Mouse (Mus musculus) liver, embryonic 14.5 days (tissue): Measurements from ENCODE around the gene Folr1. TPM values are rescaled to one million over a fixed set of nuclear protein-coding genes. Genes with fewer than 3 reads are reported as not detected.

Experiments
- ATAC-seq: fragments of 200-750 bp; cut with Nextera tagmentation; 2 replicates; pipeline ENCODE4 v1.8.0; 2017; ENCODE audit warnings: moderate number of reproducible peaks, mild to moderate bottlenecking, moderate library complexity; ENCODE audit not compliant: insufficient read depth
- DNase-seq, 3 experiments: peaks; one replicate each; pipeline ENCODE4 v3.0.0-alpha.2; 2012 to 2013; ENCODE audit warnings: low read depth in 3 of 3, low spot score in 3 of 3
- H3K27ac ChIP-seq: fragments of 300-500 bp; sonication (generic); 2 replicates; pipeline ENCODE4 v1.5.1; 2014; ENCODE audit warnings: moderate library complexity, mild to moderate bottlenecking, control low read depth, inconsistent platforms
- H3K27me3 ChIP-seq: fragments of 300-500 bp; sonication (generic); 2 replicates; pipeline ENCODE4 v1.6.1; 2014; ENCODE audit warnings: mild to moderate bottlenecking, low read length, moderate library complexity; ENCODE audit not compliant: control insufficient read depth, insufficient read depth
- H3K36me3 ChIP-seq: fragments of 300-500 bp; sonication (generic); replicated peaks from 2 replicates; pipeline ENCODE4 v1.6.1; 2014; ENCODE audit warnings: low read depth; ENCODE audit not compliant: control insufficient read depth, insufficient read depth
- H3K4me1 ChIP-seq, 2 experiments: fragments of 200-500 bp in 1 of 2; fragments of 300-500 bp in 1 of 2; sonication (generic) in 1 of 2; replicated peaks; 2 replicates each; pipeline ENCODE4 v1.6.1; 2012 to 2014; ENCODE audit warnings: antibody characterized with exemption in 1 of 2, inconsistent platforms in 1 of 2, low read length in 1 of 2; ENCODE audit not compliant: control insufficient read depth in 2 of 2, insufficient read depth in 2 of 2
- H3K4me2 ChIP-seq: fragments of 300-500 bp; sonication (generic); 2 replicates; pipeline ENCODE4 v1.6.1; 2014; ENCODE audit warnings: low read depth, mild to moderate bottlenecking, control low read depth, moderate library complexity
- H3K4me3 ChIP-seq, 2 experiments: fragments of 200-500 bp in 1 of 2; fragments of 300-500 bp in 1 of 2; sonication (generic) in 1 of 2; 2 replicates each; pipeline ENCODE4 v1.5.1; 2012 to 2014; ENCODE audit warnings: low read depth in 2 of 2, low read length in 2 of 2, mild to moderate bottlenecking in 2 of 2, control low read depth in 1 of 2, inconsistent platforms in 1 of 2, moderate library complexity in 1 of 2; ENCODE audit not compliant: insufficient read depth in 1 of 2
- H3K9ac ChIP-seq: fragments of 300-500 bp; sonication (generic); replicated peaks from 2 replicates; pipeline ENCODE4 v1.6.1; 2014; ENCODE audit warnings: mild to moderate bottlenecking, control low read depth, moderate library complexity
- H3K9me3 ChIP-seq: fragments of 300-500 bp; sonication (generic); 2 replicates; pipeline ENCODE4 v1.6.1; 2016; ENCODE audit warnings: low read length, mixed read lengths; ENCODE audit not compliant: control insufficient read depth
- CTCF ChIP-seq: IDR thresholded peaks from 2 replicates; pipeline ENCODE4 v1.5.1; 2016; ENCODE audit warnings: antibody characterized with exemption, low read depth, control low read depth
- EP300 ChIP-seq: IDR thresholded peaks from 2 replicates; pipeline ENCODE4 v1.6.1; 2016; ENCODE audit warnings: antibody characterized with exemption, low read depth
- WGBS: fragments of 180-500 bp; shearing (Covaris S2); extraction: QIAGEN DNeasy Blood & Tissue Kit; methylation state at CpG from one replicate; pipeline ENCODE4 v1.1.7; 2014; ENCODE audit not compliant: insufficient replicate concordance; 5-methylcytosine and 5-hydroxymethylcytosine counted together
- microRNA-seq: library from miRNA; unstranded; fragments of <30 nt; microRNA quantifications from one replicate; pipeline ENCODE4, GENCODE M21; 2016
- polyA plus RNA-seq, 2 experiments: library from polyadenylated mRNA; depleted of rRNA in 1 of 2; stranded (reverse) in 1 of 2; unstranded in 1 of 2; fragments of >200 nt; fragmentation: Nextera tagmentation in 1 of 2; extraction: Ambion mirVana in 1 of 2; gene quantifications; 2 replicates each; pipeline versions ENCODE4 v1.2.1 to v1.2.3; 2012 to 2014

The Folr1 gene
- polyA plus RNA-seq, 2 experiments, result 0.33 TPM; not detected in 1

DNA sequence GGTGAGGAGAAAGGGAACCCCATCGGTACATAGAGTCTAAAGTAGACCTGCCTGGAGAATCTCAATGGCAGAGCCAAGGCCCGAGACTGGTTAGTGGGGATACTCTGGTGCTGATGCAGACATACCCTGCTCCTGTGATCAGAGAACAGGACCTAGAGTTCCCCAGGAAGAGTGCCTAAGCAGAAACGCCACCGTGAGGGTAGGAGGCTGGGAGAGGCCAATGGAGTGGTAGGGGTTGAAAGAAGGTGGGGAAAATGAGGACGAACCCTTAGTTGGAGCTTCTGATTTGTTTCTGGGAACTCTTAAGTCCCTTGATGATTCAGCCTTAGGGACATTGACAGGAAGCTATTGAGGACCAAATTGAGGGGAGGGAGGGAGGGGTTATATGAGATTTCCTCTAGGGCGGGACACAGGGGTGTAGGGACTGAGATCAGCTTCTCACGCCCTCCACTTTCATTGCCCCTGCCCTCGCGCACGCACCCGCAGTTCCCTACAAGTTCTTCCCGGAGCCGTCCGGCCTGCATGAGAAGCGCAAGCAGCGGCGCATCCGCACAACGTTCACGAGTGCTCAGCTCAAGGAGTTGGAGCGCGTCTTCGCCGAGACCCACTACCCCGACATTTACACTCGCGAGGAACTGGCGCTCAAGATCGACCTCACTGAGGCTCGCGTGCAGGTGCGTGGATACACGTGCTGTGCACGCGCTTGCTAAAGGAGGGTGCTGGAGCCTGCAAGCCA, 50.1 kb downstream of the Folr1 start:
- Histone ChIP-seq H3K9ac (no peak overlapping the region), H3K4me1 (no peaks in the 10 kb centered on the region), H3K4me2 (no peak overlapping the region), H3K4me3 (no peak overlapping the region), H3K27ac (no peak overlapping the region), H3K27me3 (peaks cover 68% of the 10 kb centered on the region), H3K9me3 (no peaks in the 10 kb centered on the region), H3K36me3 (no peaks in the 10 kb centered on the region)
- no peak for DNase-seq
- ATAC-seq, result no peak
- 3% methylated on average over 35 of the region's 35 CpGs for WGBS
- no peak for TF ChIP-seq CTCF
- no peak for TF ChIP-seq EP300

- Histone ChIP-seq H3K27me3 (peaks cover 62% of the 10 kb centered on the region), H3K9ac (no peak within 1 kb of the TSS), H3K9me3 (no peaks in the 10 kb centered on the region), H3K4me1 (no peaks in the 10 kb centered on the region), H3K4me2 (peak within 1 kb of the TSS; percentile 24), H3K4me3 (no peak within 1 kb of the TSS), H3K27ac (no peak within 1 kb of the TSS), H3K36me3 (no peaks in the 10 kb centered on the region)
- no peak for TF ChIP-seq EP300
- no peak for TF ChIP-seq CTCF
- DNase-seq (no peak), ATAC-seq (no peak)
- WGBS, result 2% methylated on average over 35 of the region's 45 CpGs
These were observed 52.7 kb downstream of the Folr1 start, which contains the start of gene Phox2a for GRCm38 (mm10) chr7:101817861-101818401. Phox2a (plus strand) TSS chr7:101818313.

Small RNAs within 50 kb of the gene (microRNA-seq; reads per million reads assigned to microRNA genes)
- gene Gm22655, result not detected

Other genes starting within 250 kb of the Folr1 start
- 4.1 and 8.3 TPM in 2 replicates for gene Clpb, start 207.2 kb downstream of the Folr1 start, polyA plus RNA-seq (2012; rRNA removed)
- gene Clpb, start 207.2 kb downstream of the Folr1 start, polyA plus RNA-seq (2014; fragmentation: Nextera tagmentation; extraction: Ambion mirVana), result 18.7 and 20.6 TPM in 2 replicates
- 0.03 TPM in 1 of 2 replicates, not detected in the other for gene Phox2a, start 52.5 kb downstream of the Folr1 start, polyA plus RNA-seq (2012; rRNA removed)
- gene Phox2a, start 52.5 kb downstream of the Folr1 start, polyA plus RNA-seq (2014; fragmentation: Nextera tagmentation; extraction: Ambion mirVana), result not detected in 2 replicates
- 4.4 and 6.8 TPM in 2 replicates for gene Inppl1, start 32.6 kb downstream of the Folr1 start, polyA plus RNA-seq (2012; rRNA removed)
- 0.69 and 2.0 TPM in 2 replicates for gene Inppl1, start 32.6 kb downstream of the Folr1 start, polyA plus RNA-seq (2014; fragmentation: Nextera tagmentation; extraction: Ambion mirVana)
- 7.4 and 8.0 TPM in 2 replicates for gene Folr2, start 13.6 kb downstream of the Folr1 start, polyA plus RNA-seq (2012; rRNA removed)
- gene Folr2, start 13.6 kb downstream of the Folr1 start, polyA plus RNA-seq (2014; fragmentation: Nextera tagmentation; extraction: Ambion mirVana), result 4.2 and 6.5 TPM in 2 replicates
- gene Anapc15, start 7.1 kb downstream of the Folr1 start, polyA plus RNA-seq (2012; rRNA removed), result 25.6 and 54.6 TPM in 2 replicates
- gene Anapc15, start 7.1 kb downstream of the Folr1 start, polyA plus RNA-seq (2014; fragmentation: Nextera tagmentation; extraction: Ambion mirVana), result 51.9 and 52.0 TPM in 2 replicates
- gene Lamtor1, start 35.1 kb upstream of the Folr1 start, polyA plus RNA-seq (2012; rRNA removed), result 61.7 and 74.8 TPM in 2 replicates
- gene Lamtor1, start 35.1 kb upstream of the Folr1 start, polyA plus RNA-seq (2014; fragmentation: Nextera tagmentation; extraction: Ambion mirVana), result 63.3 and 67.8 TPM in 2 replicates
- gene Tomt, start 35.6 kb upstream of the Folr1 start, polyA plus RNA-seq (2012; rRNA removed), result 0.05 and 0.08 TPM in 2 replicates
- 0.09 and 0.13 TPM in 2 replicates for gene Tomt, start 35.6 kb upstream of the Folr1 start, polyA plus RNA-seq (2014; fragmentation: Nextera tagmentation; extraction: Ambion mirVana)
- gene Lrrc51, start 63.1 kb upstream of the Folr1 start, polyA plus RNA-seq (2012; rRNA removed), result 1.3 and 1.4 TPM in 2 replicates
- 1.8 and 2.1 TPM in 2 replicates for gene Lrrc51, start 63.1 kb upstream of the Folr1 start, polyA plus RNA-seq (2014; fragmentation: Nextera tagmentation; extraction: Ambion mirVana)
- 27.4 and 28.6 TPM in 2 replicates for gene Numa1, start 63.3 kb upstream of the Folr1 start, polyA plus RNA-seq (2012; rRNA removed)
- 36.2 and 41.3 TPM in 2 replicates for gene Numa1, start 63.3 kb upstream of the Folr1 start, polyA plus RNA-seq (2014; fragmentation: Nextera tagmentation; extraction: Ambion mirVana)
- gene Il18bp, start 147.9 kb upstream of the Folr1 start, polyA plus RNA-seq (2012; rRNA removed), result 12.7 and 14.8 TPM in 2 replicates
- 15.0 and 15.9 TPM in 2 replicates for gene Il18bp, start 147.9 kb upstream of the Folr1 start, polyA plus RNA-seq (2014; fragmentation: Nextera tagmentation; extraction: Ambion mirVana)
- 10.9 and 16.9 TPM in 2 replicates for gene Rnf121, start 194.7 kb upstream of the Folr1 start, polyA plus RNA-seq (2012; rRNA removed)
- 10.0 and 10.5 TPM in 2 replicates for gene Rnf121, start 194.7 kb upstream of the Folr1 start, polyA plus RNA-seq (2014; fragmentation: Nextera tagmentation; extraction: Ambion mirVana)
- gene Xndc1, start 194.7 kb upstream of the Folr1 start, polyA plus RNA-seq (2012; rRNA removed), result 14.7 and 16.0 TPM in 2 replicates
- gene Xndc1, start 194.7 kb upstream of the Folr1 start, polyA plus RNA-seq (2014; fragmentation: Nextera tagmentation; extraction: Ambion mirVana), result 5.4 and 6.3 TPM in 2 replicates
- 1.1 and 1.5 TPM in 2 replicates for gene Xntrpc, start 194.9 kb upstream of the Folr1 start, polyA plus RNA-seq (2012; rRNA removed)
- gene Xntrpc, start 194.9 kb upstream of the Folr1 start, polyA plus RNA-seq (2014; fragmentation: Nextera tagmentation; extraction: Ambion mirVana), result 0.20 and 0.36 TPM in 2 replicates
- gene Trpc2, start 212.3 kb upstream of the Folr1 start, polyA plus RNA-seq (2012; rRNA removed), result 0.12 TPM in 1 of 2 replicates, not detected in the other
- not detected in 2 replicates for gene Trpc2, start 212.3 kb upstream of the Folr1 start, polyA plus RNA-seq (2014; fragmentation: Nextera tagmentation; extraction: Ambion mirVana)
- gene Art1, start 231.0 kb upstream of the Folr1 start, polyA plus RNA-seq (2012; rRNA removed), result 0.04 TPM in 1 of 2 replicates, not detected in the other
- not detected in 2 replicates for gene Art1, start 231.0 kb upstream of the Folr1 start, polyA plus RNA-seq (2014; fragmentation: Nextera tagmentation; extraction: Ambion mirVana)
- 0.08 and 0.10 TPM in 2 replicates for gene Art5, start 238.7 kb upstream of the Folr1 start, polyA plus RNA-seq (2012; rRNA removed)
- 0.15 and 0.20 TPM in 2 replicates for gene Art5, start 238.7 kb upstream of the Folr1 start, polyA plus RNA-seq (2014; fragmentation: Nextera tagmentation; extraction: Ambion mirVana)
- not detected in 2 replicates for gene Chrna10, start 246.0 kb upstream of the Folr1 start, polyA plus RNA-seq (2012; rRNA removed)
- not detected in 2 replicates for gene Chrna10, start 246.0 kb upstream of the Folr1 start, polyA plus RNA-seq (2014; fragmentation: Nextera tagmentation; extraction: Ambion mirVana)